Mouse (Mus musculus) embryonic fibroblast, embryonic 13.5 days (primary cell): ENCODE measurements at regions not wholly inside any gene's neighbourhood (a gene's known extent, or its start where the extent isn't known, plus 50 kb on each side); places are given as distances from the start of the nearest gene placed in this dataset.

ENCODE experiments used
- CTCF ChIP-seq: IDR thresholded peaks from 2 replicates; pipeline ENCODE4 v1.5.1; 2011; ENCODE audit warnings: mild to moderate bottlenecking, control low read depth, low read length, moderate library complexity, borderline replicate concordance; ENCODE audit not compliant: insufficient read depth
- POLR2A ChIP-seq: IDR thresholded peaks from 2 replicates; pipeline ENCODE4 v1.6.1; 2011; ENCODE audit warnings: low read depth, mild to moderate bottlenecking, control low read depth, low read length, moderate library complexity

GRCm38 (mm10) chr15:93926262-93926661 is 330.6 kb upstream of the Prickle1 start:
- TF ChIP-seq CTCF (no peak), POLR2A (no peak)
